Mouse (Mus musculus): ENCODE data around the gene Hsd17b13. TPM values are rescaled to one million over a fixed set of nuclear protein-coding genes. Genes with fewer than 3 reads are reported as not detected.

Gene Hsd17b13
- polyA plus RNA-seq, 1 experiment from 2014 or later, result not detected

GRCm38 (mm10) chr5:104003955-104004354, 26.7 kb upstream of the Hsd17b13 start:
- Histone ChIP-seq H3K36me3 (no peaks in the 10 kb centered on the region), H3K27me3 (0 out of 2 replicates have a peak, but pooled peaks cover 4% of the 10 kb centered on the region), H3K9ac (replicated peaks) (no peak overlapping the region), H3K4me3 (no peak overlapping the region), H3K4me1 (peaks cover 11% of the 10 kb centered on the region), H3K27ac (replicated peaks) (no peak overlapping the region), H3K9me3 (no peaks in the 10 kb centered on the region), H3K4me2 (replicated peaks) (no peak overlapping the region)
- WGBS, result 97% methylated on average over 2 of the region's 2 CpGs
- no peak for ATAC-seq (ENCODE audit: low FRiP score, low read depth)

GRCm38 (mm10) chr5:104003256-104003931, 26.2 kb upstream of the Hsd17b13 start:
- 45% methylated on average over 15 of the region's 15 CpGs for WGBS
- ATAC-seq (ENCODE audit: low FRiP score, low read depth), result no peak
- H3K9ac ChIP-seq (replicated peaks), result 0 out of 2 replicates have a peak overlapping the region, but pooled peaks have one; percentile 31
- peak overlapping the region; percentile 46 for H3K4me2 ChIP-seq (replicated peaks)
- peak overlapping the region; percentile 17 for H3K4me3 ChIP-seq
- H3K27me3 ChIP-seq, result peaks cover 4% of the 10 kb centered on the region; the same call in 1 of the 2 replicates
- H3K27ac ChIP-seq (replicated peaks), result no peak overlapping the region
- no peaks in the 10 kb centered on the region for H3K9me3 ChIP-seq
- no peaks in the 10 kb centered on the region for H3K36me3 ChIP-seq
- peaks cover 11% of the 10 kb centered on the region for H3K4me1 ChIP-seq

- Histone ChIP-seq H3K9me3 (no peaks in the 10 kb centered on the region), H3K27ac (replicated peaks) (no peak overlapping the region), H3K4me1 (peaks cover 11% of the 10 kb centered on the region), H3K36me3 (no peaks in the 10 kb centered on the region), H3K27me3 (peaks cover 4% of the 10 kb centered on the region; the same call in 1 of the 2 replicates), H3K4me2 (replicated peaks) (peak overlapping the region; percentile 46), H3K4me3 (peak overlapping the region; percentile 17), H3K9ac (replicated peaks) (peak overlapping the region; percentile 40; the same call in 1 of the 2 replicates)
- ATAC-seq (ENCODE audit: low FRiP score, low read depth), result peak; percentile 54
- 14% methylated on average over 18 of the region's 18 CpGs for WGBS
Measured at GRCm38 (mm10) chr5:104002549-104003255, 25.5 kb upstream of the Hsd17b13 start.

DNA sequence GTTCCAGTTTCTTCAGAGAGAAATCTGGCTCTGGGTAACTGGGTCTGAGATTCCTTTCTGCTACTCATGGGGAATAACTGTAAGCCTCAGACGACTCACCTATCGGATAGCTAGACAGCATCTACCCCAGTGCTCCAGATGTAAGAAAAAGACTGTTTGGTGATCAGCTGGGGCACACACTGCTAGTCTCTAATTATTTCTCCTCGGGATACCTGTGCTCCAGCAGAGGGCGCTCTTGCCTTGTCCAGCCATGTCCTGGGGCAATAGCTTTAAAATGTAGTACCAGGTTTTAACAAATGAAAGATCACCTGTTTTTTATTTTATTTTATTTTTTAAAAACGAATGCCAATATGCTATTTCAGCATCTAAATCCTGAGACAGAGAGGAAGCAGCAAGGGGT, 22.5 kb upstream of the Hsd17b13 start:
- H3K27ac ChIP-seq (replicated peaks), result no peak overlapping the region
- WGBS, result 3% methylated on average over 5 of the region's 5 CpGs
- no peak overlapping the region for H3K9ac ChIP-seq (replicated peaks)
- no peak overlapping the region for H3K4me3 ChIP-seq
- no peak overlapping the region for H3K4me2 ChIP-seq (replicated peaks)
- peaks cover 11% of the 10 kb centered on the region for H3K4me1 ChIP-seq
- H3K27me3 ChIP-seq, result peaks cover 4% of the 10 kb centered on the region; the same call in 1 of the 2 replicates
- H3K36me3 ChIP-seq, result no peaks in the 10 kb centered on the region
- peak; percentile 63 for ATAC-seq (ENCODE audit: low FRiP score, low read depth)
- no peaks in the 10 kb centered on the region for H3K9me3 ChIP-seq

DNA sequence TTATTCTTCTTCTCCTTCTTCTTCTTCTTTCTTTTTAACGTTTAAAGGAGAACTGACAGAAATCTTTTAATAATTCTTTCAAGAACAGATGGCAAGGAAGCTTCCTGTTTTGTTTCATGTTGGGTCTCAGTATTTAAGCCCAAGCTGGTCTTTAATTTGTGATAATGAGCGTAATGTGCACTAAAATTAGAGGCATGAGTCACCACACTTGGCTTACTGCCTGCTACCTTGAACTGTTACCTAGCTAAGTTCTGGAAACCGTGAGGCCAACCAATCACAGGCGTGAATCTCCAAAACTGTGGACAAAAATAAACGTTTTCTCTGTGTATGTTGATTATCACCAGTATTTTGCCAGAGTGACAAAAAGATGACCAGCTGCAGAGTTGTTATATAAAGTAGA, 21.5 kb upstream of the Hsd17b13 start:
- no peak overlapping the region for H3K4me3 ChIP-seq
- H3K9ac ChIP-seq (replicated peaks), result no peak overlapping the region
- H3K4me1 ChIP-seq, result peaks cover 11% of the 10 kb centered on the region
- H3K9me3 ChIP-seq, result no peaks in the 10 kb centered on the region
- H3K27me3 ChIP-seq, result peaks cover 4% of the 10 kb centered on the region; the same call in 1 of the 2 replicates
- no peak overlapping the region for H3K4me2 ChIP-seq (replicated peaks)
- H3K27ac ChIP-seq (replicated peaks), result no peak overlapping the region
- no peaks in the 10 kb centered on the region for H3K36me3 ChIP-seq
- 75% methylated on average over 5 of the region's 5 CpGs for WGBS
- ATAC-seq (ENCODE audit: low FRiP score, low read depth), result no peak

DNA sequence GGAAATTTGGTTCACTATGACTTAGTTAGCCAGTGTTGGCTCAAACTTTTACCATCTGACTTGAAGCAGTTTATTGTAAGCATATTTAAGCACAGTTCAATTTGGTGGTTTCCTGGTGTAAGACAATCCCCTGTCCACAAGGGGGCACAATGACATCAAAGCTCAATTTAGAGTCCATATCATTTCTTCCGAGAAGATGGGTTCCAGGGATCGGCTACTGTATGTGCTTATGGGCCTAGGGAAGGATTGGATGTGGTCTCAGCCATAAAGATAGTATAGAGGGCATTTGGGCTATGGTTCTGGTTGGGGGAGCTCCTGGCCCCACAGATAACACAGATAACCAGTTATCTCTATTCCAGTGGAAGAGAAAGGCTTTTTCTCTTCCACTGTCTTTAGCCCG, 18.0 kb upstream of the Hsd17b13 start:
- 60% methylated on average over 3 of the region's 3 CpGs for WGBS
- no peak overlapping the region for H3K9ac ChIP-seq (replicated peaks)
- H3K9me3 ChIP-seq, result no peaks in the 10 kb centered on the region
- H3K4me3 ChIP-seq, result no peak overlapping the region
- H3K4me1 ChIP-seq, result no peaks in the 10 kb centered on the region
- no peaks in the 10 kb centered on the region; the same call in 1 of the 2 replicates for H3K27me3 ChIP-seq
- H3K27ac ChIP-seq (replicated peaks), result no peak overlapping the region
- ATAC-seq (ENCODE audit: low FRiP score, low read depth), result no peak
- H3K36me3 ChIP-seq, result no peaks in the 10 kb centered on the region
- no peak overlapping the region for H3K4me2 ChIP-seq (replicated peaks)

DNA sequence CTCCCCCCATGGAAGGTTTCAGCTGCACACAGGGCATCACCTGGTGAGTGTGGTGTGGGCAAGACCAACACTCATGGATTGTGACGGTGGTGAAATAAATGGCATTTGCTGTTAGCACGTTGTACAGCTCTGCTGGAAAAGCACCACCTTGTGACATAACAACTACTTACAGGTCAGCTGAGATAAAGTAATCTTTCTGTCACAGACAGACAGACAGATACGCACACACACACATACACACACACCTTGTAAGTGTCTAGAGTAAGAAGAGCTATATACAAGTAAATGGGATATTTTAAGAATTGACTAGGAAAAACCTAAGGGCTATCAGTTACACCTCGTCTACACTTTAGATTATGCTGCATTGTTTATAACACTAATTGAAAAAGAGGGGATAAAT, 17.5 kb upstream of the Hsd17b13 start:
- Histone ChIP-seq H3K27ac (replicated peaks) (no peak overlapping the region), H3K9ac (replicated peaks) (no peak overlapping the region), H3K36me3 (no peaks in the 10 kb centered on the region), H3K4me3 (no peak overlapping the region), H3K9me3 (no peaks in the 10 kb centered on the region), H3K4me1 (no peaks in the 10 kb centered on the region), H3K4me2 (replicated peaks) (no peak overlapping the region), H3K27me3 (no peaks in the 10 kb centered on the region; the same call in 1 of the 2 replicates)
- no peak for ATAC-seq (ENCODE audit: low FRiP score, low read depth)
- 81% methylated on average over 4 of the region's 4 CpGs for WGBS

DNA sequence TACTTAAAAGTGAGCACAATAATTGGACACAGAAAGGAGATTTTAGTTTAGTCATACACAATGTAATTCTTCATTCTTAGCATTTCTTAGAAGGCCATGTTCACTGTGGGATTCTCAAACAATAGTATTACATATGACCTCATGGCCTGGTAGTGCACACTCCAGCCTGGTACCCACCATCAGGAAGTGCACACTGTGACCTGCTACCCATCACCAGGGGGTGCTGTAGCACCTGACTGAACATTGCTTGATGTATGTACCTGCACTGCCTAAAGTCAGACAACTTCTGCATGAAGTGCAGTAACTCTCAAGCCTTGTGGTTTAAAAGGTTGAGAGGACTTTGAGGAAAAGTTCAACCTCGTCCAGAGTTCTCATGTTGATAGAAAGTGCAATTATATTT, 16.4 kb upstream of the Hsd17b13 start:
- Histone ChIP-seq H3K4me2 (replicated peaks) (no peak overlapping the region), H3K4me3 (no peak overlapping the region), H3K27ac (replicated peaks) (no peak overlapping the region), H3K36me3 (no peaks in the 10 kb centered on the region), H3K9ac (replicated peaks) (no peak overlapping the region), H3K4me1 (no peaks in the 10 kb centered on the region), H3K27me3 (no peaks in the 10 kb centered on the region), H3K9me3 (no peaks in the 10 kb centered on the region)
- WGBS, result 81% methylated on average over 1 of the region's 1 CpGs
- no peak for ATAC-seq (ENCODE audit: low FRiP score, low read depth)

DNA sequence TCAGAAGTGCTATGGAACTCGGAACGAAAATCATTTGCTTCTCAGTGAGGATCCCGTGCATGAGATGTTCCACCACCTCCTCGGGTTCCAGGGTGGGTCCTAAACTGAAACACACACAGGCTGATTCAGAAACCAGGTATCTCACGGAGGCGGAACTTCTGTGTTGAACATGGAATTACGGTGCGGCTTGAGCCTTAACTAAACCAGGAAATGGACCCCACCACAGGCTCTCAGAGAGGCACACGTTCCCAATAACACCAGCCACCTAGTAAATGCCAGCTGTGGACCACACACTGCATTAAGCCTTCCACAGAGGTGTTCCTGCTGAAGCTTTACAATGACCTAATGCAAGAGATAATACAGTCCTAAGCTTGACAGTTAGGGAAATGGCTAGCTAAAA, 15.6 kb upstream of the Hsd17b13 start:
- 89% methylated on average over 9 of the region's 9 CpGs for WGBS
- no peak overlapping the region for H3K27ac ChIP-seq (replicated peaks)
- H3K4me1 ChIP-seq, result no peaks in the 10 kb centered on the region
- H3K36me3 ChIP-seq, result no peaks in the 10 kb centered on the region
- no peaks in the 10 kb centered on the region for H3K27me3 ChIP-seq
- H3K9ac ChIP-seq (replicated peaks), result no peak overlapping the region
- H3K9me3 ChIP-seq, result no peaks in the 10 kb centered on the region
- H3K4me2 ChIP-seq (replicated peaks), result no peak overlapping the region
- no peak overlapping the region for H3K4me3 ChIP-seq
- ATAC-seq (ENCODE audit: low FRiP score, low read depth), result no peak

DNA sequence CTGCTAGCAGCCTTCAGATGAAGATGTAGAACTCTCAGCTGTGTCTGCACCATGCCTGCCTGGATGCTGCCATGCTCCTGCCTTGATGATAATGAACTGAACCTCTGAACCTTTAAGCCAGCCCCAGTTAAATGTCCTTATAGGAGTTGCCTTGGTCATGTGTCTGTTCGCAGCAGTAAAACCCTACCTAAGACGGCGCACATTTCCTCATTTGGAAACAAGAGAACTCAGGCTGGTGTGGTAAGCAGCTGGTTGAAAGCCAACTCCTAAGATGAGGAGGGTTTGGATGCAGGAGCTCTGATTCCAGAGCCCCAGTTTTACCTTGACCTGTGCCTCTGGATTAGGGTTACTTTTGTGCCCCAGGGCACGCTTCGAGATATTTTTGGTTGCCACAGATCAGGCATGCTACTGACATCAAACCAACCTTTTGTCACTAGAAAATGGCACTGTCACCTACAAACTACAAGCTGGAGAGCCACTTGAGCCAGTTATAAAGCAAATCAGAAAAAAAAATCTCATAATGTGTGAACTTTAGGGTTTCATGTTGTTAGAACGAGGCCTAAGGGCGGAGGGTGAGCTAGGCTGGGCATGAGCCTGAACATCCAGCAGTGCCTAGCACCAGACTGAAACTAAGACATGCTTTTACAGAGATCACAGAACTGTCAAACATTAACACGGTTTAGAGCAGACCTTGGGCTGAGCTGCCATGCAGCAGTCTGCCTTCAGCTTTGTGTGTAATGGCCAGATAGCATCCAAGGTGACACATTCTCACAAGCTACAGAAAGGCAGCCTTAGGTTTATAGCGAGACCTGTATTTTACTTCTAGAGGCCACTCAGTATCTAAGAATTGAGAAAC, 3.7 kb upstream of the Hsd17b13 start:
- Histone ChIP-seq H3K4me3 (no peak overlapping the region), H3K4me2 (replicated peaks) (no peak overlapping the region), H3K27me3 (no peaks in the 10 kb centered on the region), H3K4me1 (no peaks in the 10 kb centered on the region), H3K27ac (replicated peaks) (no peak overlapping the region), H3K9ac (replicated peaks) (no peak overlapping the region), H3K36me3 (no peaks in the 10 kb centered on the region), H3K9me3 (no peaks in the 10 kb centered on the region)
- 91% methylated on average over 9 of the region's 9 CpGs for WGBS
- no peak for ATAC-seq (ENCODE audit: low FRiP score, low read depth)

GRCm38 (mm10) chr5:103977907-103978570, 829 bp upstream of the Hsd17b13 start:
- ATAC-seq (ENCODE audit: low FRiP score, low read depth), result no peak
- Histone ChIP-seq H3K9ac (replicated peaks) (no peak overlapping the region), H3K4me1 (no peaks in the 10 kb centered on the region), H3K4me2 (replicated peaks) (no peak overlapping the region), H3K36me3 (no peaks in the 10 kb centered on the region), H3K27me3 (no peaks in the 10 kb centered on the region), H3K27ac (replicated peaks) (no peak overlapping the region), H3K9me3 (no peaks in the 10 kb centered on the region), H3K4me3 (no peak overlapping the region)
- WGBS, result 93% methylated on average over 7 of the region's 7 CpGs

All from midbrain, embryonic 12.5 days (tissue).